Mouse (Mus musculus): ENCODE results near the gene Crhbp.

Crhbp gene

DNA sequence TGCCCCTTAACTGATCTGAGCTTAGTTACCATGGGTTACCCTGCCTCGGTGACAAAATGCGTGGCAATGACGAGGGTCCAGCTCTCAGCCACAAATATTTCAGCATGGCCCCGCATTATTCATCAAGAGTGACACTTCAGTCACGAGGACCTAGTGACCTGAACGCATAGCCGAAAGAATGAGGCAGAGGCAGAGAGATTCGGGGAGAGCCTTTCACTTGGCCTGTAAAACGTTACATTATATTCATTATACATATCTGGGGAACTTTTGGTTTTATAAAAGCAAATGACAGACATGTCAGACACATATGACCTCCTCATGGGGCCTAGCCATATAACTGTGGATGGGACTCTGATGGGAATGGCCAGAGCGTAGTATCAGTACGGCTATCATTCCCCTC is at the start of gene Crhbp:
Crhbp (minus strand) TSS at position 101 of the 400 bp plus-strand sequence.
- DNase-seq = no peak

DNA sequence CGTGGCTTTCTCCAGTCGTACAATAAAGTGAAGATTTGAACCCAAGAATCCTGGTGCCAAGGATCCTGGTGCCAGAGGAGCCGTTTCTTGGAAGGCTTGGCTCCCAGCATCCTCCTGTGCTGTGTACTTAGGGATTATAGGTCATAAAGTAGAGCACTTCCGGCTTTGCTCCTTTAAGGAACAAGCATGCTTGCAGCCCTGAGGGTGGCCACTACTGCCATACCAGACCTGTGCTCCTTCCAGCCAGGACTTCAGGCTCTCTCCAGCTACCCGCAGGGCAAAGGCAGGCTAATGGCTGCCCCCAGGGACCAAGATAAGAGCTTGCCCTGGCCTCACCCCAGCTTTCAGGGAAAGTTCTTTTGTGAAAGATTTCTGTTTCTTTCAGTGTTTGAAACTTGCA is 48.6 kb upstream of the Crhbp start:
- no peak for DNase-seq

DNA sequence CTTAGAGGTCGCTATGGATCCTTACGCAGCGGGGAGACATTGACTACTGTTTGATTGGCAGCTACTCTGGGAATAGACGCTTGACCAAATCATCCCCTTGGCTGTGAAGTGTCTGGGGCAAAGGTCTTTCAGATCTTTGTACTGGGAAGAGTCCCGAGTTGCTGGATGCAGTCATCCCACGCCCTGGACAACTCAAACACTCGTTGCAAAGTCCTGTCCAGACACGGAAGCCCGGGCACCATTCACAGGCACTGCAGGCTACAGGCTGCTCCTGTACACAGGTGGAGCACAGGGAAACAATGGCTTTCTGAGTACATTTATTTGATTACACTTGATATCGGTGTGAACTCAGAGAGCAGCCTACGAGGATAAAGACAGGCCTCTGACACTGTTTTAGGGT is 46.6 kb upstream of the Crhbp start:
- no peak for DNase-seq

DNA sequence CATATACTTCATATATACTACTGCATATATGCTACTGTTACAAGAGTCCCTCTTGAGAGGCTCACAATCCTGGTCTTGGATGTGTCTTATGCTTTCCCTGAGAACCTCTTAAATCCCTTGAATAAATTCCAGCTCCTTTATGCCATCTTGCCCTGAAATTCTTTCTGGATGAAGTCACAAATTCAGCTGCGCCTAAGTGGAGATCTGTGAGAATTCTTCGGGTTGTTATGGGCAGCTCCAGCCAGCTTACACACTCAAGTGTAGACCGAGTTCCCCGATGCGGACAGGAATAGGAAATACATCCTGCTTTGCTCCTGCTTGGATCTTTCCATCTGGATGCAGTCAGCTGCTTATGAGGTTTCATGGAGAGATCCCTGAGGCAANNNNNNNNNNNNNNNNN is 39.9 kb upstream of the Crhbp start:
- DNase-seq = no peak

DNA sequence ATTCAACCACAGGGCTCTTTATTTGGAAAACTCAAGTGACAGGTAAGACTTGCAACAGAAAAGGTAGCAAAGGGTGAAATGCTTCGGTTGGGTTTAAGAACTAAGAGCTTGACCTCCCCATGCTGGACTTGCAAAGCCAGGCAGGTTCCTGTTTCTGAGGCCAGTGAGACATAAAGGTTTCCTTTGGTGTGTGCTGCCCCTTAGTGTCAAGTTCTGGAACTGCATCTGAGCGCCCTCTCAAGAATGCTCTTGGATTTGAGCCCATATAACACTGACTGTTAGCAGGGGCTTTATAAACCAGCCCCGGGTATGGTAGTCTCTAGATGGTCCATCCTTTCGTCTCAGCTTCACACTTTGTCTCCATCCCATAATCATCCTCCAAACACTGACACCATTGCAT is 36.7 kb upstream of the Crhbp start:
- DNase-seq = peak; percentile 92

DNA sequence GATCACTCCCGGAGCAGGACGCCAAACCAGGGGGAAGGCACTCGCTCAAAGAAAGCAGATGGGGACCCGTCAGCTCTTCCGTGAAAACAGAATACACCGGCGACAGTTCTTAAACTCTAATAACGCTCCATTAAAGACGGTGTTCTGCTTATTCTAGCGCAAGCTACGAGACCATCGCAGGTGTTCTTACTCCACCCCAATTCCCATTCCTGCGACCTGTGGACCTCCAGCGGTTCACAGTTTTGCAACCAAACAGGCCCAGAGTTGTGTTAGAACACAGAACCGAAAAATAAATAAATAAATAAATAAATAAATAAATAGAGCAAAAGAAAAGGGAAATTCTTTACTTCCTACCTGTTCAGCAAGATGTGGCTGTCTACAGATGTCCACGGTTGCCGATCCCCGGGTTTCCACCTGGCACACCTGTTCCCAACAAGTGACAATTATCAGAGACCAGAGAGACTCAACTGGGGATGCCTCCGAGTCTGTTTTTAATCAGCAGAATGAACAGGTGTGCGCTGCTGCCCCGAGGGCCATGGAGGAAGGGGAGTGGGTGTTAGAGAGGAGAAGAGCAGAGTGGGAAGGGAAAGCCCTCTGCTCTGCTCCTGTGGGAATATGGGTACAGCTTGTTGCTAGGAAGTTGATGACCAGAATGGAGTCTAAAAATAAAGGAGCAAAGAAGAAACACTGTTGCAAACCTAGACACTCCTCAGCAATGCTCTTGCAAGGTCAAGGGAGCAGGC is 34.1 kb upstream of the Crhbp start, which contains the start of gene S100z:
S100z (minus strand) TSS at position 51 of the 743 bp plus-strand sequence.
- no peak for DNase-seq

DNA sequence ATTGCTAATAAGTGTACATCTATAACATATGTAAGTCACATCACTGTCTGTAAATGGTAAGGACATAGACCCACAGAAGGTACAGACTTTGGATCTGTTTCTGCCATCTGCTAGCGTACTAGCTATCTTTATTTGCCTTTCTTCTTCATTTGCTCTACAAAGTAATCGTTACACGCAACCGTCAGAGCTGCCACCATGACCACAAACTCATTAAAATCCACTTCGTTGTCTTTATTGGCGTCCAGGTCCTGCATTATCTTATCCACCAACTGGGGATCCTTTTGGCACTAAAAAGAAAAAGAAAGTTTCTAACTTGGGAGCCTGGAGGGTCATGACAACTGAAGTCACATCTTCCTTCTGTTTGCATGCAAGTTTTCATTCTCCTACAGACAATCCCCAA is 32.4 kb upstream of the Crhbp start:
- no peak for DNase-seq

DNA sequence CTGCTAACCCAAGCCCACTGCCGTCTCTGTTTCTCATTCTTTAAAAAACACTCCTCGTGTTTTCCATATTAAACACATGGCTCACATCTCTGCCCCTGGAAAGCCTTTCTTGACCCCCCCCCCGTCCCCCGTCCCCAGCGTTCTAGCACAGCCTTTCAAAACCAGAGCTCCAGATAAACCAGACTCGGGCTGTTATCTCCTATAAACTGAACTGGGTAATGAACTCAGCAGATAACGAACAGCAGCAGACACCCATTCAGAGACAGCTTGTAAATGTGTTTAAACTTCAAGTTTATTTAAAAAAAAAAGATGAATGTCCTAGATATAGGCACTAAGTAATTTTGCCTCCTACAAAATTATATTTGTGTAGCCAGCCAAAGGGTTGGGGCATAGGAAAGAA is 30.4 kb upstream of the Crhbp start:
- no peak for DNase-seq

DNA sequence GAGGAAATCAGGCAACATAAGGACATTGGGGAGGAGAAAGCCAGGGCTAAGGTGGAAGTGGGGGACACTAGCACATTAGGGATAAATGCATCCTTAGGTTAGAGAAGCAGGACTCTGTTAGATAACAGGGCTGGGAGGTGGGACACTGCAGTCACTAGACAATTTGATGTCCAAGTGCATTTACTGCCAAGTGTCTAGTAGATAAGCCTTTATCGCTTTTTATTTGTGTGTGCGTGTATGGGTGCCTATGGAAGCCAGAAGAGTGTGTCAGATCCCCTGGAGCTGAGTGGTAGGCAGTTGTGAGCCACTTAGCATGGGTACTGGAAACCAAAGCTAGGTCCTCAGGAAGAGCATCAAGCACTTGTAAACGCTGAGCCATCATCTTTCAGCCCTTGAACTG is 29.6 kb upstream of the Crhbp start:
- no peak for DNase-seq

DNA sequence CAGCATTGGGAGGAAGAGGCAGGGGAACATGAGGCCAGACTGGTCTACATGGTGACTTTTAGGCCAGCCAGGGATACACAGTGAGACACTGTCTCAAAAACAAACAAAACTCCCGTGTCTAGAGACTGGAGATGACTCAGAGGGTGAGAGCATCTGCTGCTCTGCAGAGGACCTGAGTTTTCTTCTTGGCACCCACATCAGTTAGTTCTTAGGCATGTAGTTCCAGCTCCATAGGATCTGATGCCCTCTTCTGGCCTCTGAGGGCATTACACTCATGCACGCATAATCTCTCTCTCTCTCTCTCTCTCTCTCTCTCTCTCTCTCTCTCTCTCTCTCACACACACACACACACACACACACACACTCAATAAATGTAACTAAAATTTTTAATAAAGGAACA is 26.2 kb upstream of the Crhbp start:
- peak; percentile 37 for DNase-seq

DNA sequence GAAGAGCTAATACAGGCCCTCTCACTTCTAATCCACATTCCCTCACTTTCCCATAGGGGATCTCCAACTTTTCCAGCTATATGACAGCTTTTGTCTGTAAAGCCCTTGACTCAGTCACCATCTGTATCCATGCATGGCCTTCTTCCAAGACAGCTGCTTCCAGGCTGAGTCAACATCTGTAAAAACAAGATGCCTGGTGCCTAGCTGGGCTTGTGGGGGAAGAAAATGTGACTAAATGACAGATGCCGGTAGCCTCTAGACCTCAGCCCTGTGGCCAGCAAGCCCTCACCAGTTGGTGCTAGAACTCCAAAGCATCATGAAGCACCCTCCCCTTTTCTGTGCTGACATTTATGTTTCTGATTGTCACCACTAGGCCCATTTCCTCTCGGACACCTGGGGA is 6.8 kb upstream of the Crhbp start:
- no peak for DNase-seq

DNA sequence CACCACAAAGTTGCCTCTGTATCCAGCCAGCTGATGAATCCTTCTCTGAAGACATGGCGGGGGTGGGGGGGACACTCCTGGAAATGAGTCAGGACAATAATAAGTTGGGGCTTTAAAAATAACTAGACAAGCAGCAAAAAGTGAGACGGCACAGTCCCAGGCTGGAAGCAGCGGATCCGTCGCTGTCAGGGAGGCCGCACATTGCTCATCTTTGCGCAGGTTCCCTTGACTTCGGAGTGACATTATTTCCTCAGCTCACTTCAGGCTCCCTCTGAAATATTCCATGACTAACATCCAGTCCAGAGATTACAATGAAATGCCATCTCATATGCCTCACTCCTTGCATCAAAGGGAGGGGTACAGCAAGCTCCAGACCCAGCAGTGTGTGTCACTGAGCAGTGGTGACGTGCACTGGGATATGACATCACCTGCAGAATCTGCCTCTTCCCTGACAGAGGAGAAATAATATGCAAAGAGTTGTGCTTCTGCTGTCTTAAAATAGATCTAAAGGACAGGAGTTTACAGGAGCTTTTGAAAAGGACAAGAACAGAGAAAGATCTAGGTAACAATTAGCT is 6.0 kb upstream of the Crhbp start:
- no peak for DNase-seq

DNA sequence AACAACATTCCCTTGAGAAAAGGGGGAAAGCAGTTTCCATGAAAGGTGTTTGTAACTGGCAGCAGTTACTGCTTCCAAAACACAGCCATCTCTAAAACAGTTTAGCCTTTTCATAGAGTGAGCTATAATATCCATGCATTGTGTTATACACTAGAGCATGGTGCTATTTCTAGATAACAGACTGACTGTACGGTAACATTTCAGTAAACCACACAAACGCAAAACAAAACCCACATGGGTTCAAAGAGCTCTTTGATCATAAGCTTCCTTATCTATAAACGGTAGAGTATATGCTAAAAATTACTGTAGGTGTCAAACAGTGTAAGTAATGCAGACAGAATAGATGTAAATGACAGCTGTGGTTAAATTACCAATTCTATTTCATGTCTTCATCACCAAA is 5.0 kb upstream of the Crhbp start:
- no peak for DNase-seq

DNA sequence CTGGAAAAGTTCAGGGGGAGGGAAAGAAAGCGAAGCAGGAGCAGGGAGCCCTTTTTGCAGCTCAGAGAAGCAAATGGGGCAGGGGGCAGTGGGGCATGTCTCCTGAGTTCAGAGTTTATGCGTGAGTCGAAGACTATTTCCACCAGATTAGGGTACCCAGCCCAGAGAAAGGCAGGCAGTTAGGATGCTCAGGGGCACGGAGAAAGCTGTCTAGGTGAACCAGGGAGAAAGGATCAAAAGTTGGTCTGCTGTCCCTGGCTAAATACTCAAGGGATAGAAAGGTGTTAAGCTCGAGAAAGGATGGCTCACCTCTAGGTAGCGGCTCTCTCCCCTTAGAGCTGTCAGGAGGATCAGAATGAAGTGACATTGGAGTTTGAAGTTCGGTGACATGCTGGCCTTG is 433 bp downstream of the Crhbp start:
- DNase-seq = no peak

DNA sequence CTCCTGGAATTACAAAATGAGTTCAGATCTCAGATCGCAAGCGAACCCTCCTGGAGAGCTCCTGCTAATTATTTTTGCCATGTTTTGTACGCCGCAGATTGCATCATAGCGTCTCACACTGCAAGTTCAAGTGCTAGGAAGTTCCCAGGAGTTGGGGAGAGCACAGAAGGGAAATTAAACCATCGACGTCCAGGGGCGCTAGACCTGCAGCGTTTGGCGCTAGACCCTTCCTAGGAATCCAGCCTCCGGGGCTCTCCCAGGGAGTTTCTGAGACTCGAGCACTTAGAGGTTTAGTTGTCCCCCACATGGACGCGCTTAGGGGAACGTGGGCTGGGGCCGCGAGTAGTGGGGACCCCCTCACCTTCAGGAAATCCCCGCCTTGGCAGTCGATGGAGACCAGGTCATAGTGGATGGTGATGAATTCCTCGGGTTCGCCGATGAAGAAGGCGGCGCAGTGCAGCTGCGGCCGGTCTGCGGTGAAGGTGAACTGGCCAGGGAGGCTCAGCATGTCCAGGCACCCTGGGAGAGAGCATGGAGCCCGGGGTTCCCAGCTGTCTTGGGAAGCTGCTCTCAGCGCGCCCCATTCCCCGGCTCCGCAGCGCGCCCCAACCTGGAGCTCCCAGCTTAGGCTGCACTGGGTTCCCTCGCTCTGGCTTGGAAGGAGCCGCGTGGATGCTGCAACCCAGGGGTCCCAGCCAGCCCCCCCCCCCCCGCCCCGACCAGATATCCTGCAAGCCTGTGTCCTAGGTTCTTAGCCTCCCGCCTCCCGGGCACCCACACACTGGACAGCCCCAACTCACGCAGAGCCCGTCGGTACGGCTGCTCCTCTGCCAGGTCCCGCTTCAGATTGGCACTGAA is 1.1 kb downstream of the Crhbp start:
- peak; percentile 58 for DNase-seq

DNA sequence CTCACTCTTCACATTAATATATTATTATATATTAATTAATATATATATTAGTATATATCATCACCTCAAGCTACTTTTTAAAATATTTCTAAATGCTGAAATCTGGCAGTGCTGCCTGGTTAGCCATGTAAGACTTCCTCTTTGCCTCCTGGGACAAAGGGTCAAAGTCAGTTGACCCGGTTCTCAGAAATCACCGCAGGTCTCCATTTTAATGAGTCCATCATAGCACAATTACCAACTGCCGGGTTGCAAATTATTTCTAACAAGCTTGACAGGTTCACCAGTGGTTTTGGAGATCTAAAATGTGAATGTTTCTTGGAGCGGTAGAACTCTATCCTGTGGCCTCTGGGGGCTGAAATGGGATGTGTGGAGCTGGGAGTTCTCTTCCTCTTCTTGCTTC is 1.8 kb downstream of the Crhbp start:
- DNase-seq = no peak

DNA sequence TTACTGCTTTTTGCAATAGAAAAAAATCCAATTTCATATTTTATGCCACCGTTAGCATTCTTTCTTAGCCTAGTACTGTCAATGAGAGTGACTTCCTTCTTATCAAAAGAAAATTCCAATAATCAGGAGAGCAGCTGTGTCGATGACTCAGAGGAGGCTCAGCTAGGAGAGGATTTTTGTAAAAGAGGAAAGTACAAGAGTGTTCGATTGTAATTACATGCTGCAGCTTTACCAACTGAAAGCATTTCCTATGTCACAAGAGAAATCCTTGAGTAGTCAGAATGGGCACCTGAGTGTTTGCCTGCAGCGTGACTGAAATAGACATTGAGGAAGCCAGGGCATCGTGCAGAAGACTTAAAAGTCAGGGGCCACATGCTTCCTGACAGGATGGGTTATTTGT is 5.2 kb downstream of the Crhbp start:
- no peak for DNase-seq

DNA sequence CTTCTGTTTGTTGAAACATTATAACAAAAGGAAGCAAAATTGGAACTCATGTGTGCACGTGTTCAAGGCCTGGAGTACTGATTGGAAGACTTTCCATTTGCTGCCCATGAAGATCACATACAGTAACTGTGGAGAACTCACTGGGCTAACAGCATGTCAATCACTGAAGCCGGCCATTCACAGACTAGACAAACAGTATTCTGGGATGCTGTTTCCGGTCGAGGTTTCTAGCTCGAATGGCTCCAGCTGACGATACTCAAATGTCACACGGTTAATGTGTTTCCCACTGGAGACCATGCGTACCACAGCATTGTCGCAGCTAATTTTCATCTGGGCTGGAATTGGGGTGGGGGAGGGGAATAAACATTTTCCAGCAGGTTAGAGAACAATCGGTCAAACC is 13.0 kb downstream of the Crhbp start:
- DNase-seq = no peak

DNA sequence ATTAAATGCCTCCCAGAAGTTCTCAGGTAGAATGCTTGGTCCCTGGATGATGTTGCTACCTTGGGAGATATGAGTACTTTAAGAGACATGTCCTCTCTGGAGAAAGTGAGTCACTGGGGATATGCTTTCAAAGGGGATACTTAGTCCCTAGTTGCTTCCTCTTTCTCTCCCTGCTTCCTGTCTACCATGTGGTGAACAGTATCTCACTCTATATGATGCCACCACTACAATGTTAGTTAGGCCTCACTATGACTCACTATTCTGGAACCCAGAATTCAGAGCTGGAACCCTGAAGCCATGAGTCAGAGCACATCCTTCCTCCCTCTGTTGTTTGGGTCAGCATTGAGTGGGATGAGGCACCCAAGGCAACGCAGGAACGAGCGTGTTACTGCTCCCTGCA is 17.2 kb downstream of the Crhbp start:
- DNase-seq = no peak

DNA sequence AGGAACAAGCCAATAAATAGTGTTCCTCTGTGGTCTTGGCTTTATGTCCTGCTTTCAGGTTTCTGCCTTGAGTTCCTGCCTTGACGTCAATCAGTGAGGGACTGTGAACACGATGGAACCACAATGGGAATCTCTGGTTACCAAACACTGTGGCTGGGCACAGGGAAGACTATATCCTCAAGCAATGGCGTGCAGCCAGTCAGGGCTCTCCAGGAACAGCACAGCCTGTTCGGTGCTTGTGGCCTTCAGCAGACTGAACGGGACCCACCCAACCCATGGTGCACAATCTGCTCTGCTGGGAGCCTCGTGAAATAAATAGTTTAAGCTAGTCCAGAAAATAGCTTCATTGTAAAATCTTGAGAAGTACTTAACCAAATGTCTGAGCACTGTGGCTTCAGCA is 18.3 kb downstream of the Crhbp start:
- DNase-seq = peak; percentile 11

DNA sequence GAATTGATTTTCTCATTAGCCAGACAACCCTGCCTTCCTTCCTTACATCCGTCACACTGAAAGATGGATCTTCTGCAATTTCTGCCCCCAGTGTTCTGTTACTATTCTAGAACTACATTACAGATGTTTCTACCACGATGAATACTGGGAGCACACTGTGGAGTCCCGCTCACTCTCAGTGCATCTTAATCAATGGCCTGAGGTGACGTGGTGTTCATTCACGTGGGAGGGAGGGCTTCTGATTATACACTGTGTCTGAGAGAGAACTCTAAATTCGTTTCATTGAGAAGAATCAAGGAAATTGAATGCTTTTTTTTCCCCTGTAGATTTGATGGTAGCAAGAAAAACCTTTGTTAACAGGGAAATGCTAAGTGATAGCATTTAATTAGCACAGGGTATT is 19.2 kb downstream of the Crhbp start:
- no peak for DNase-seq

DNA sequence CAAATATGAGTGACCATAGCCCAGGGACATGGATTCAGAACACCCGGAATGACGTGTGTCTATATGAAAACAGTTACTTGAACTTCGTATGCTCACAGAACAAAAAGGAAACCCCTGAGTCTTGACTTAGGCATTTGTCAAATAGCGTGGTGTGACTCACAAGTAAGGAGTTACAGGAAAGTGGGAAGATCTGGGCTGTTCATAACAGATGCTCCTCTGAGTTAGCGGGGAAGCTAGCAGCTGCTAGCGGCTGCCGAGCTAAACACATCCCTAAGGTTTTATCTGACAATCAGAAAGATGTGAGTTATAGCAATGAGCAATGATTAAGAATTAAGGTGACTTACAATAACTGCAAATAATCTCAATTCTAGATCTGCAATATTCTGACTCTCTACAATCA is 19.8 kb downstream of the Crhbp start:
- DNase-seq = no peak

DNA sequence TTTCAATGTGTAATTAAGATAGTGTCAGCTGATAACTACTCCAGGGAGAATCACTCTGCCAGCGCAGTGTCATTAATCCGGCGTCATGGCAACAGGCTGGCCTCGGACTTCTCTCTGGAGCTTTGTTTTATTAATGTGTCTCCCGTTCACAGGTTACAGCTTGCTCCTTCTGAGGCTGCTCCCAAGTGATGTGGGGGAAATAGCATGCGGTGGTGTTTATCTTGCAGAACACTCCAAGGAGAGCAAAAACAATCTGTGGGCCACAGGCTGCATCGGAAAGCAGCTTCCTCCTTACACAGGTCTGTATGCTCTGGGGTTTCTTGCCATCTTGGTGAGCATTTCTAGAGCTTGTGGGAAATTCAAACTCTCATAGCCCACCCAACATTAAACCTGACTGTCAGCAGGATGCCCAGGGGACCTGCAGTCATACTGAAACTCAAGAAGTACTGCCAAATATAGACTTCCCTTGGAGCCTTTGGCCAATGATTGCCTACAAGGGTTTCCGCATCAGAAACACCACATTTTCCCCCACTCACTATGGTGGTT is 25.4 kb downstream of the Crhbp start:
- peak; percentile 19 for DNase-seq

Measured in right cerebral cortex, postnatal 4 days (tissue).